Mouse (Mus musculus) stomach, embryonic 14.5 days (tissue): ENCODE results near the gene Psma4. TPM values are rescaled to one million over a fixed set of nuclear protein-coding genes. Genes with fewer than 3 reads are reported as not detected.

Source experiments
- ATAC-seq: fragments of 200-750 bp; cut with Nextera tagmentation; 2 replicates; pipeline ENCODE4 v1.8.0; 2017; ENCODE audit warnings: low read depth, moderate TSS enrichment; ENCODE audit not compliant: insufficient number of reproducible peaks, insufficient read depth, low FRiP score
- H3K27ac ChIP-seq: fragments of 300-500 bp; sonication (generic); 2 replicates; pipeline ENCODE4 v1.5.1; 2014; ENCODE audit warnings: mild to moderate bottlenecking, low read length, moderate library complexity, mixed read lengths
- H3K27me3 ChIP-seq: fragments of 300-500 bp; sonication (generic); 2 replicates; pipeline ENCODE4 v1.6.1; 2014; ENCODE audit warnings: low read length, control low read depth, mixed read lengths; ENCODE audit not compliant: control insufficient read depth, insufficient read depth
- H3K36me3 ChIP-seq: fragments of 300-500 bp; sonication (generic); 2 replicates; pipeline ENCODE4 v1.6.1; 2014; ENCODE audit warnings: mild to moderate bottlenecking, control low read depth, low read length, moderate library complexity, mixed read lengths; ENCODE audit not compliant: control insufficient read depth, insufficient read depth
- H3K4me1 ChIP-seq: fragments of 300-500 bp; sonication (generic); 2 replicates; pipeline ENCODE4 v1.6.1; 2014; ENCODE audit warnings: low read length, control low read depth, mixed read lengths; ENCODE audit not compliant: control insufficient read depth, insufficient read depth
- H3K4me2 ChIP-seq: fragments of 300-500 bp; sonication (generic); replicated peaks from 2 replicates; pipeline ENCODE4 v1.6.1; 2014; ENCODE audit warnings: low read depth, low read length, control low read depth
- H3K4me3 ChIP-seq: fragments of 300-500 bp; sonication (generic); 2 replicates; pipeline ENCODE4 v1.5.1; 2014; ENCODE audit warnings: low read depth, low read length, control low read depth
- H3K9ac ChIP-seq: fragments of 300-500 bp; sonication (generic); replicated peaks from 2 replicates; pipeline ENCODE4 v1.6.1; 2014; ENCODE audit warnings: low read depth, mild to moderate bottlenecking, control low read depth, low read length, moderate library complexity, mixed read lengths
- H3K9me3 ChIP-seq: fragments of 300-500 bp; sonication (generic); 2 replicates; pipeline ENCODE4 v1.6.1; 2016; ENCODE audit warnings: low read depth, low read length, control low read depth; ENCODE audit not compliant: control insufficient read depth
- WGBS: fragments of 180-500 bp; shearing (Covaris S2); extraction: QIAGEN DNeasy Blood & Tissue Kit; methylation state at CpG from one replicate; pipeline ENCODE4 v1.1.7; 2014; 5-methylcytosine and 5-hydroxymethylcytosine counted together
- polyA plus RNA-seq: library from polyadenylated mRNA; unstranded; fragments of >200 nt; fragmentation: Nextera tagmentation; extraction: Ambion mirVana; gene quantifications from 2 replicates; pipeline ENCODE4 v1.2.1, GENCODE M21; 2014

Psma4 gene
- polyA plus RNA-seq, 1 experiment from 2014 or later: 274 TPM

DNA sequence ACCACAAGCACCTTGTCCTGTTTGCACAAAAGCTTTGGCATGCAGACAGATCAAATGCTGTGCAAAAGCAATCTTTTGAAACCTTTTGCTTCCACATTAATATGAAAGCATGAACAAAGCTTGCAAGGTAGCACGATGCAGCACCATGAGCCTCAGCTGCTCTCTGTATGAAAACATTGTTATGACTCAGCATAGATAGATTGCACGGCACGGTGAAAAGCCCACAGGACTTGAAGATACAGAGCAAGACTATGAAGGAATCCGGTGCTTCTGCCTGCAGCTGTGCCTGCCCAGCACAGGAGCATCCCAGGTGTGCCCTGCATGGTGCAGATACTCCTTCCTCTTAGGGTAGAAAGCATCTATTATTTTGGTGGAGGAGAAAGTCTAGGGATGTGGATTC is 53.0 kb downstream of the Psma4 start:
- no peaks in the 10 kb centered on the region for H3K36me3 ChIP-seq
- H3K27ac ChIP-seq: no peak overlapping the region
- no peak overlapping the region for H3K9ac ChIP-seq
- no peaks in the 10 kb centered on the region for H3K27me3 ChIP-seq
- WGBS: 56% methylated on average over 4 of the region's 4 CpGs
- ATAC-seq: no peak
- no peak overlapping the region for H3K4me3 ChIP-seq
- H3K4me2 ChIP-seq: no peak overlapping the region
- H3K4me1 ChIP-seq: no peaks in the 10 kb centered on the region
- no peaks in the 10 kb centered on the region for H3K9me3 ChIP-seq

Other genes with a start within 250 kb of the Psma4 start
- 169 and 175 TPM in 2 replicates for gene Wdr61, start 216.3 kb upstream of the Psma4 start, polyA plus RNA-seq
- gene Crabp1, start 186.0 kb upstream of the Psma4 start, polyA plus RNA-seq: 99.4 and 126 TPM in 2 replicates
- 43.4 and 46.8 TPM in 2 replicates for gene Ireb2, start 87.0 kb upstream of the Psma4 start, polyA plus RNA-seq
- gene Hykk, start 33.5 kb upstream of the Psma4 start, polyA plus RNA-seq: 4.8 and 5.3 TPM in 2 replicates
- 0.48 and 0.68 TPM in 2 replicates for gene AY074887, start 208 bp downstream of the Psma4 start, polyA plus RNA-seq
- gene Chrna5, start 30.1 kb downstream of the Psma4 start, polyA plus RNA-seq: 2.9 and 4.4 TPM in 2 replicates
- gene Chrna3, start 75.8 kb downstream of the Psma4 start, polyA plus RNA-seq: 13.4 TPM in 2 replicates
- gene Chrnb4, start 98.0 kb downstream of the Psma4 start, polyA plus RNA-seq: 6.0 and 7.6 TPM in 2 replicates
- 24.8 and 35.2 TPM in 2 replicates for gene Ube2q2, start 198.1 kb downstream of the Psma4 start, polyA plus RNA-seq